Mouse (Mus musculus): ENCODE measurements around the gene Anks3. TPM values are rescaled to one million over a fixed set of nuclear protein-coding genes. Genes with fewer than 3 reads are reported as not detected.

Gene Anks3
- total RNA-seq, 4 experiments from 2014 or later: 48.8 to 58.9 (median 56.3) TPM

GRCm38 (mm10) chr16:4928474-4928873 is 35.5 kb downstream of the Anks3 start:
- DNase-seq (ENCODE audit: low spot score in 2 of 2): no peak

- DNase-seq (ENCODE audit: low spot score in 2 of 2): no peak
Observed at GRCm38 (mm10) chr16:4927967-4928366, 36.0 kb downstream of the Anks3 start.

GRCm38 (mm10) chr16:4923996-4924395 is 40.0 kb downstream of the Anks3 start:
- no peak for DNase-seq (ENCODE audit: low spot score in 2 of 2)

- DNase-seq (ENCODE audit: low spot score in 2 of 2): no peak
Observed at GRCm38 (mm10) chr16:4922481-4922880, 41.5 kb downstream of the Anks3 start.

GRCm38 (mm10) chr16:4920556-4920955 is 43.4 kb downstream of the Anks3 start:
- no peak for DNase-seq (ENCODE audit: low spot score in 2 of 2)

GRCm38 (mm10) chr16:4916608-4917007 is 47.4 kb downstream of the Anks3 start:
- no peak for DNase-seq (ENCODE audit: low spot score in 2 of 2)

GRCm38 (mm10) chr16:4915931-4916330 is 48.1 kb downstream of the Anks3 start:
- DNase-seq (ENCODE audit: low spot score in 2 of 2): no peak

- DNase-seq (ENCODE audit: low spot score in 2 of 2): peak; percentile 78 to 84
Observed at GRCm38 (mm10) chr16:4913783-4914735, 49.9 kb downstream of the Anks3 start.

GRCm38 (mm10) chr16:4912907-4913782 is 50.9 kb downstream of the Anks3 start:
- no peak for DNase-seq (ENCODE audit: low spot score in 2 of 2)

- DNase-seq (ENCODE audit: low spot score in 2 of 2): no peak
Observed at GRCm38 (mm10) chr16:4912074-4912648, 51.8 kb downstream of the Anks3 start.

- DNase-seq (ENCODE audit: low spot score in 2 of 2): no peak
Observed at GRCm38 (mm10) chr16:4910758-4911157, 53.2 kb downstream of the Anks3 start.

GRCm38 (mm10) chr16:4909745-4910144 is 54.3 kb downstream of the Anks3 start:
- no peak for DNase-seq (ENCODE audit: low spot score in 2 of 2)

GRCm38 (mm10) chr16:4907972-4908371 is 56.0 kb downstream of the Anks3 start:
- DNase-seq (ENCODE audit: low spot score in 2 of 2): no peak

GRCm38 (mm10) chr16:4907386-4907785 is 56.6 kb downstream of the Anks3 start:
- DNase-seq (ENCODE audit: low spot score in 2 of 2): no peak

- DNase-seq (ENCODE audit: low spot score in 2 of 2): no peak
Observed at GRCm38 (mm10) chr16:4906559-4906958, 57.4 kb downstream of the Anks3 start.

- no peak for DNase-seq (ENCODE audit: low spot score in 2 of 2)
Observed at GRCm38 (mm10) chr16:4905591-4905990, 58.4 kb downstream of the Anks3 start.

- no peak for DNase-seq (ENCODE audit: low spot score in 2 of 2)
Observed at GRCm38 (mm10) chr16:4904878-4905277, 59.1 kb downstream of the Anks3 start.

- no peak for DNase-seq (ENCODE audit: low spot score in 2 of 2)
Observed at GRCm38 (mm10) chr16:4903491-4904102, 60.4 kb downstream of the Anks3 start.

- no peak for DNase-seq (ENCODE audit: low spot score in 2 of 2)
Observed at GRCm38 (mm10) chr16:4902390-4902789, 61.6 kb downstream of the Anks3 start.

GRCm38 (mm10) chr16:4901167-4901566 is 62.8 kb downstream of the Anks3 start:
- no peak for DNase-seq (ENCODE audit: low spot score in 2 of 2)

GRCm38 (mm10) chr16:4899711-4900110 is 64.3 kb downstream of the Anks3 start:
- no peak for DNase-seq (ENCODE audit: low spot score in 2 of 2)
